Mouse (Mus musculus): ENCODE measurements around the gene Fap.

GRCm38 (mm10) chr2:62564687-62565086 lies 9.2 kb downstream of the Fap start:
- no peak for TF ChIP-seq E2F4 (IDR thresholded peaks at IDR 0.05; ENCODE audit: insufficient read depth)
- TF ChIP-seq POLR2A (IDR thresholded peaks at IDR 0.05; ENCODE audit: insufficient read length, low read depth), result no peak
- TF ChIP-seq CEBPB (IDR thresholded peaks at IDR 0.05; ENCODE audit: insufficient read depth, poor library complexity, severe bottlenecking), result no peak
- no peak for TF ChIP-seq TCF12 (IDR thresholded peaks at IDR 0.05; ENCODE audit: insufficient read depth, poor library complexity, severe bottlenecking)
- no peak for TF ChIP-seq USF1 (IDR thresholded peaks at IDR 0.05; ENCODE audit: low read depth)
- no peak for TF ChIP-seq MYOG (IDR thresholded peaks at IDR 0.05; ENCODE audit: control insufficient read depth in 1 of 3, insufficient read depth in 1 of 3, insufficient read length in 2 of 3, low read depth in 2 of 3)
- no peak for TF ChIP-seq POLR2AphosphoS2 (IDR thresholded peaks at IDR 0.05; ENCODE audit: insufficient read length, low read depth)
- TF ChIP-seq TCF3 (IDR thresholded peaks at IDR 0.05; ENCODE audit: insufficient read length, low read depth), result no peak
- TF ChIP-seq MYOD1 (IDR thresholded peaks at IDR 0.05; ENCODE audit: control insufficient read depth in 1 of 3, insufficient read length in 2 of 3, low read depth in 2 of 3), result no peak
- no peak for TF ChIP-seq MAX (IDR thresholded peaks at IDR 0.05; ENCODE audit: low read depth)

All from myocyte (in vitro differentiated cells).